Mouse (Mus musculus) adrenal gland, adult 18-20 months (tissue): ENCODE data around the gene Eid1. TPM values are rescaled to one million over a fixed set of nuclear protein-coding genes. Genes with fewer than 3 reads are reported as not detected.

Experiments used
- DNase-seq, 2 experiments: peaks; one replicate each; pipeline ENCODE4 v3.0.0; 2021 to 2022; ENCODE audit warnings: low spot score in 2 of 2
- long read RNA-seq, 2 experiments: library from polyadenylated mRNA; stranded (forward); transcript quantifications; one replicate each; pipeline ENCODE4 v2.0.0; 2021
- total RNA-seq, 2 experiments: library from RNA; stranded (reverse); gene quantifications; 1 replicate in 1 of 2; 2 replicates in 1 of 2; pipeline ENCODE4 v1.2.3; 2021

The Eid1 gene
- total RNA-seq = 100 to 1,000 TPM; 108 to 126 TPM
- long read RNA-seq, experiment 1, transcript Eid1-201 (1 exons, 1,691 nt) = major isoform, 84 of 84 reads
- long read RNA-seq, experiment 1, partial matches to known transcripts = 0 of 84 reads
- long read RNA-seq, experiment 1, other reads (novel, unspliced or antisense) = 0 of 84 reads
- long read RNA-seq, experiment 2, transcript Eid1-201 (1 exons, 1,691 nt) = major isoform, 307 of 307 reads
- long read RNA-seq, experiment 2, partial matches to known transcripts = 0 of 307 reads
- long read RNA-seq, experiment 2, other reads (novel, unspliced or antisense) = 0 of 307 reads

DNA sequence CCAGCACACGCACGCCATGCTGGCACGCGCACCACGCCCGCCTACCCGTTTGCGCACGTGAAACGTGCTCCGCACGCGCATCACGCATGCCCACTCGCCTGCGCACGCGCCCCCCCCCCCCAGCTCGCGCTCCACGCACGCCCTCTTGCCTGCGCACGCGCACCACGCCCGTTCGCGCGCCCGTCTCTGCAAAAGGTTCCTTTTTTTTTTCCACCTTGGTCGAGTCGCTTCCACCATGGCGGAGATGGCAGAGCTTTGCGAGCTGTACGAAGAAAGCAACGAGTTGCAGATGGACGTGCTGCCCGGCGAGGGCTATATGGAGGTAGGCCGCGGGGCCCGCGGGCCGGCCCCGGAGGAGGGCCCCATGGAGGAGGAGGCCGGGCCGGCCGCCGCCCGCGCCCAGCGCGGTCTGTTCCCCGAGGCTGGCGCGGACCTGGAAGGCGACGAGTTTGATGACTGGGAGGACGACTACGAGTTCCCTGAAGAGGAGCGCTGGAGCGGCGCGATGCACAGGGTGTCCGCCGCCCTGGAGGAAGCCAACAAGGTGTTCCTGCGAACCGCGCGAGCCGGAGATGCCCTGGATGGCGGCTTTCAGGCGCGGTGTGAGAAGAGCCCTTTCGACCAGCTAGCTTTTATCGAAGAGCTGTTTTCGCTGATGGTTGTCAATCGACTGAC, at the start of gene Eid1:
Gene Eid1, plus strand, starts transcription at position 139 of the 675 bp plus-strand sequence.
- peak; percentile 78 to 80 for DNase-seq

DNA sequence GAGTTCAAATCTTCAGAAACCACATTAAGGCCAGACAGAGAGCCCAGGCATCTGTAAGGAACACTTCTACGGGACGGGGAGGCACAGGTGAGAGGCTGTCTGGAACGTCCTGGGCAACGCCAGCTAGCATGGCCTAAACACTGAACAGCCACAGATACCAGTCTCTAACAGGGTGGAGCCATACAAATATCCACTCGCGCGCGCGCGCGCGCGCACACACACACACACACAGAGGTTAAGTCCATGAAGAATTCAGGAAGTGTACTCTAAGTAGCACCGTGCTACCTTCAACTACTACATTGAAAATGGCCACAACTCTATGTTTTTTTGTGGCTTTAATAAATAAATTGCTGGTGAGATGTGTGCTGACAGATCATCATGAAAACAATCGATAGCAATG, 49.7 kb upstream of the Eid1 start:
- no peak for DNase-seq

DNA sequence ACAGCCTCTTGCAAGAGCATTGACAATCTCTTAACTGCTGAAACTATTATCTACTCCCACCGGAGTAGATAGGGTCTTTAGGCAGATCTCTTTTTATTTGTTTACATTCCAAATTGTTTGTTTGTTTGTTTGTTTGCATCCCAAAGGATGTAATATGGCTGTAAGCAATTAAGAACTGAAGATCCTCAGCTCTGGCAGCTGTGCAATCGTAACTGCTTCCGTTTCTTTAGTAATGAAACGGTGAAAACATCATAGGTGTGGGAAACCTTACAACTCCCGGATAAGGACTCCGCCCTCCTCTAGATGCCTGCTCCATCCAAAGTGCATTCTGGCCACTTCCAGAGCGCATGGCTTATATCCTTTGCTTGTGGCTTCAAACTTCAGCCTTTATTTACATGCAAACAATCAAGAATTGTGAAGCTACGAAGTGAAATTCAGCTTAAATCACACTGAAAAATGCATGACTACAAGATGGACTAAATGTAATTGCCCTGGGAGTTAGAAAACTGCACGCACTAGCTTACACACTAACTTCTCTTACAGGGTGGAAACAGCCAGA, 48.7 kb upstream of the Eid1 start:
- no peak for DNase-seq

DNA sequence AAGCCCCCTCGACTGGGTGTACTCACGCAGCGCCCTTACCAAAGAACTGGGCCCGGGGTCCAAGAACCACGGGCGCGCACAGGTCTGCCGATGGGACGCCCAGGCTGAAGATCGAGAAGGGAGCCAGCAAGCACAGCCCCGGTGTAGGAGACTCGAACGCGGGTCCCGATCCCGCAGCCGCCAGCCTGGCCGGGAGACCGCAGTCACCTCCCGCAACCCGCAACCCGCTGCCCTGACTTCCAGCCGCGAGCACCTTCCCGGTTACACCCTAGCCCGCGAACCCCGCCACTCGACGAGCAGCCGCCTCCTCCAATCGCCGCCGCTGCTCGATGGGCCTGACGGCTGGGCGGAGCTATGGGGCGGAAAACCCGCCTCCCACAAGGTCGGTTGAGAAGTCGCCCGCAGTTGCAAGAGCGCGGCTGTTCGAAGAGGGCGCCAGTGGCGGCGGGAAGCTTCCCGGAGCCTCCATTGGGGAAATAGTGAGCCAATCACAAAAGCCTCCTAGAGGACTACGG, 48.0 kb upstream of the Eid1 start, which contains the start of gene Cep152:
Gene Cep152, minus strand, starts transcription at position 277 of the 515 bp plus-strand sequence.
- peak; percentile 94 to 96 for DNase-seq

DNA sequence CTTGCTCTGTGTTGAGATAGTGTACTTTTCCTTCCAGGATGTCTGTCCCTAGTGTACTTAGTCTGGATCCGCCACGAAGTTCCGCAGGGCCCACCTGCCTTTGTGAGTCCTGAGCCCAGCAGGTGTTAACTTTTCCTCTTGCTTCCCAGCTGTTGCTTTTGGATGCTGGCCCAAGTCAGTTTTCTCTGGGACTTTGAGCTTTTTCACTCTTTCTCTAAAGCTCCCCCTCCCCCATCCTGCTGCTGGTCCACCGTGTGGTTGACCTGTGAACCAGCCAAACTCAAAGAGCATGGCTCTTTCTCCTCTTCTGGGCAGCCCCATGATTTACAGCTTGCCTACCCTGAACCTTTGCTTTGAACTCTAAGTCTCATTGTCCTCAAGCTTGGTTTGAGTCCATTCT, 46.4 kb upstream of the Eid1 start:
- DNase-seq = no peak

DNA sequence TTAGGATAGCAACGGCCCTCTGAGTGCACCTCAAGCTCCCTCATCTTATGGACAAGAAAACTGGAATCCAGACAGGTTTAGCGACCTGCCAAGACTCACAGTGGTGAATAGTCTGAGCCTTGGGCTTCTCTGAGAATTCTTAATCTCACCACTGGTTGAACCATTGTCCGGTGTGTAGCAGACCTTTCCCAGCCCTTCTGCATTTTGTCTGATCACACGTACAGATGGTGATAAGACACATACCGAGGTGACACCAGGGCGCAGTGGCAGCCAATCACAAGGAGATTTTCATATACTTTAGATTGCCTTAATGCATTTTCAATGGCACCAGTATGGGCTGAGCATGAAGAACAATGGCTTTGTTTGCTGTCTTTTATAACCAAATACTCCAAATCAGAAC, 44.4 kb upstream of the Eid1 start:
- DNase-seq = no peak

DNA sequence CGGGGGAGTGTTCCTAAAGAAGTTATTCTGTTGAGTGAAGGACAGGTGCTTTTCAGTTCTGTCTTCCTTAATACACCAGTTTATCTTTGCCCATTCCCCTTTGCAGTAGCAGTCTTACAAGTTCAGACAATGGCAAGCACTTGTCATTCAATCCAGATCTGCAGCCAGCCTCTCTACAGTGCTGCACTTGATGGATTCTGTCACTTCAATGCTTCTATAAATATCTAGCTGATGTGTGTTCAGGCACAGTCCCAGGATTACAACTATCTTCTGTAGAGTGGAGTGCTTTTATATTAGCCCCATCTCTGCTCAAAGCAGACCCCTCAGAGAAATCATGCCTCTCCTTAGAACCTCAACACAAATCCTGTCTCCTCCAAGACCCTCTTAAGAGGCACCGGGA, 42.9 kb upstream of the Eid1 start:
- no peak for DNase-seq

DNA sequence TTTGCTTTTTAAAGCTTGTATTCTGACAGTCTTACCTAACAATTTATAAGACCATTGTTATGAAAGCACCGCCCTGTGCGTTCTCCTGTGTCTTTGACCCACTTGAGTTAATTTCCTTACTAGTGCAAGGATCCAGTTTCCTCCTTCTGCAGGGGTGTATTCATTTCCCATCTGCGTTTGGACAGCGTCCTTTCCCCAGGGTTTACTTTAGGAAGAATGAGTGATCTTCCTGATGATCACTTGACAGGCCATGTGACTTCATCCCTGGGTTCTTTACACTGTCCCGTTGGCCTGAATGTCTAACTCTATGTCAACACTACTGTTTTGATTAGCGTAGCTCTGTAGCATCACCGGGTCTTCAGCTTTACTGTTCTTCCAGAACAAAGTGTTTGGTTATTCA, 35.6 kb upstream of the Eid1 start:
- DNase-seq = no peak

DNA sequence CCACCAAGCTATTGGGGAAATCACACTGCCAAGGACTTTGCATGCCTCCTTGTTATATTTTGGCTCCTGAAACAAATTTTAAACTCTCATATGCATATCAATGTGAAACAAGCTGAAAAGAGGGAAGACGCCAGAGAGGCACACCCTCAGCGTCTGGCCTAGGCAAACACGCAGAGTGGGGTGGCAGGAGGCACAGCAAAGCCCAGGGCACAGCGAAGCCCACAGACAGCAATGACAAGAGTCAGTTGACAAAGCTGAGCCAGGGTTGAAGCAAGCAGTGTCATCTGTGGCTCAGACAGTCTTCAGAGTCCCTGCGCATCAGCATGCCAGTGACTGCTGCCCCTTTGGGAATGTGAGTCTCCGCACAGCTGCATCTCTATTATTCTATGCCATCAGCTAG, 28.0 kb upstream of the Eid1 start:
- DNase-seq = no peak

DNA sequence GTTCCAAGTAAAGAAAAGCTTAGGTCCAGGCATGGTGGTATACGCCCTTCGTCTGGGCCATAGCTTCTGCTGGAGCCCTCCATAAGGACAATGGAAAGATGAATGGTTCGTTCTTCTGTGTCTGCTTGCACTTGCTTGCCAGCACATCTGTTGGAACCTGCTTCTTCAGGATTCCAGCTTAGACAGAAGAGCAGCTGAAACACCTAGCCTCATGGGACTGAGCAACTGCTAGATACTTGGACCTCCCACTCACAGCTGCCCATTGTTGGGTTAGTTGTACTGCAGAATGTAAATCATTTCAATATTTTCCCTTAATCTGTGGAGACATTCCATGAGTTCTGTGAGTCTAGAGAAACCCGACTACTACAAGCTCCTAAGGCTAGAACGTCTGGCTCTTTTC, 22.9 kb upstream of the Eid1 start:
- DNase-seq = no peak

DNA sequence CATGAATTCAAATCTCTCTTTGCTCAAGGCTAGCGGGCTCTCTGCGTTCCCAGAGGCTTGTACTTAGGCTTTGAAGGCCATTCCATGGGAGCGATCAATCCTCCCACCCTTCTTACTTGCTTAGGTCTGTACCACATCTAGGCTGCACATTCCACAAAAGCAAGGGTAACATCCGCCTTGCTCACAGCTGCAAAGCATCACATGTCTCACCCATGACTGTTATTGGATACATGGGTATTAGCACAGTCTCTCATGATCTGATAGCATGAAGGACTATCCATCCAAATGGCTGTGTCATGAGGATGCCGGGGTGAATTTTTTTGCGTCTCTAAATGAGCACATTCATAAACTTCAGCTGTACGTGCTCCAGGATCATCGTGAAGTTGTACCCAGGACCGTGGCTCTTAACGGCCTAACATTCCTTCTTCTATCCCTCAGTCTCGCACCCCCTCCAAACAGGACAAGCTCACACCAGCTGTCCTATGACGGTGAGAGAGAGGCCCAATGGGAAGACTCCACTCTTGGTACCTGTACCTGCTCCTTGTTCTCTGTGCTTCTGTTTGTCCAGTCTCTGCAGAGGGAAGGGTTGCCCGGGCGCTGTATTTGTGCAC, 22.0 kb upstream of the Eid1 start:
- DNase-seq = no peak

DNA sequence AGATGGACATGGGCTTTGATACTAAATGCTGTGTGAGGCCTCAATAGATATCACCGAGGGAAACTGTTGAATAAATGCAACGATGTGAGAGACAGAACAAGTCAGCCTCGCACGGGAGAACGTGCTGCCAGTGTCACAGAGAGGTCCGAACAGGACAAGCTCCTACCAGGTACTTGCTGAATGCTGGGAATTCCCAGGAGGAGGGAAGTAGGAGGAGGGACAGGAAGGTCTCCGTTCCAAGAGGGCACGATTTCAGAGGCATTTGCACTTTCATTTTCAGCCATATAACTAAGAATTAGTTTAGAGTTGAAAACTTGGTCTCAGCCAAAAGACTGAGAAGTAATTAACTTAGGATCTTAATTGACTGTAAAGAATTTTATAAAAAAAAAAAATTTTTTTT, 21.3 kb upstream of the Eid1 start:
- no peak for DNase-seq

DNA sequence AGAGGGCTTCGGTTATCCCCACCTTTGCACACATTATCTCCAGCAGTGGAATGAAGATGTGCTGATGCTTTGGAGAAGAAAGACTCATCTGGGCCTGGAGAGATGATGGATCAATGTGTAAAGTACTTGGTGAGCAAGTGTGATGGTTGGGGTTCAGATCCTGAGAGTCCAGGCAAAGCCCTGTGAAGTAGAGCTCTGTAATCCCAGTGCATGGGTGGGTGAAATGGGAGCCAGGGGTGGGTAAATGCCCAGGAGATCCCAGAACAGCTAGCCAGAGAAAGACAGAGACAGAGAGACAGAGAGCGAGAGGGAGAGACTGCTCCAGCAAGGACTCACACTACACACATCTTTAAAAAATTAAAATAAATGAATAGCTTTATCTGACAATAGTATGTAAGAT, 19.6 kb upstream of the Eid1 start:
- DNase-seq = no peak

DNA sequence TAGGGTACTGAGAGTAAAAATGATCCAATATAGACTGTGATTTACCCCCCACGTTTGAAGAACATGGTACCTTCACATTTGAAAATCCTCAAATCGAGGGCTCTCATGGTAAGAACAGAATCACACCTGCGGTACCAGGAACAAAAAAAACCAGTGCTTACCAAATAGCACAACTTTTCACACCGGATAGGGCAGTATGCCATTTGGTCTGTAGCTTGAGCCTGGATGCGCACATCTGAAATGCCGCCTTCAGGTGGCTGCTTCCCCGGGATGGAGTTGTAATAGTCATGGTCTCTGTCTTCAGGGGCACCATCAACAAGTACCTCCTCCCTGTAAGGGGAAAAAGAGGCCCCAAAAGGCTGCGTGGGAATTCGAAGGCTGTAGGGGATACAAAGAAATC, 17.5 kb upstream of the Eid1 start:
- DNase-seq = no peak

DNA sequence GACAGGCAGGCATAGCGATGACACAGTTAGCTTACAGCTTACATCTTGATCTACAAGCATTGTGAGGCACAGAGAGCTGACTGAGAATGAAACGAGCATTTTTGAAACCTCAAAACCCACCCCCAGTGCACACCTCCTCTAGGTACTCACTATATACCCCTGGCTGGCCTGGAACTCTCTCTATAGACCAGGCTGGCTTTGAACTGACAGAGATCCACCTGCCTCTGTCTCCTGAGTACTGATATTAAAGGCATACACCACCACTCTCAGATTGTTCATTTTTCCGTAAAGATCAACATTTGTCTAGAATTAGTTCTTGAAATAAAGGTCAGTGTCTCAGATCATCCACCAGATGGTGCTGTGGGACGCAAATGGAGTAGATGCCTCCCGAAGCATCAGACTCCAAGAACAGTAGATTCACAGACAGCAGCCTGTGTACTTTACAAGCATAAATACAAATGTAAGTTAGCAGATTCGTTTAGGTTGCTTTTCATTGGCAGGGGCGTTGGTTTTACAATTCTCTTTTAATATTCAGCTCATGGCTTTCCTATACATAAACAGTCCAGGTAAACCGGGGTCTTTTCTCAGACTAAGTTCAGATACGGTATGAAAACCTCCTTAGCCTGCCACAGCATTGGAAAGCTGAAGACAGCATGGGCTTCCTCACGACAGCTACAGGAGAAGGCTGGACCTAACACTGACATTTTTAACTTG, 12.9 kb upstream of the Eid1 start:
- DNase-seq = peak; percentile 65 to 72

DNA sequence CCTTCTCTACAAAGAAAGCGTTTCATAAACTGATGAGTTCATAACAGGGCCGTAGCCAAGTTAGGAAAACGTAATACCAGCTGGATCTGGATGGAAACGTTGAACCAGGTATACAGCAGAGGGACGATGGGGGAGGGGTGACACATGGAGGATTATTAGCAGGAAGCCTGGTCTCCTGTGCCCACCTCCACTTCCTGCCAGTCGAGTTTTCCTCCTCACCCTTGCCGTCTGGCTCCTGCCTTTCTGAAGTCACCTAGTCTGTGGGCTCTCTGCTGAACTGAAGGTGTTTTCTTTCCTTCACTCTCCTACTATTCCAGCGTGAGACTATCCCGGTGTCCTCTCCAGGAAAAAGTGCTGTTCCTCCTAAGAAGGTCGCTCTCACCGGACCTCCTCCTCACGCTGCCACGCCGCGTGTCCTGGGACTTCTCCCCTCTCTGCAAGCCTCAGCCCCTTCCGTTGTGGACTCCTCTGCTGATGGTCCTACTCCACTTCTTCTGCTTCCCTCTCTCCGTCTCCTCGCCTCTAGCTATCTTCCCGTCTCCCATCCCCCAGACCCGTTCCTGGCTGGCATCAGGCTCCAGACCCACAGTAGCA, 12.3 kb upstream of the Eid1 start:
- DNase-seq = peak in 1 of 2 experiments; percentile 24

DNA sequence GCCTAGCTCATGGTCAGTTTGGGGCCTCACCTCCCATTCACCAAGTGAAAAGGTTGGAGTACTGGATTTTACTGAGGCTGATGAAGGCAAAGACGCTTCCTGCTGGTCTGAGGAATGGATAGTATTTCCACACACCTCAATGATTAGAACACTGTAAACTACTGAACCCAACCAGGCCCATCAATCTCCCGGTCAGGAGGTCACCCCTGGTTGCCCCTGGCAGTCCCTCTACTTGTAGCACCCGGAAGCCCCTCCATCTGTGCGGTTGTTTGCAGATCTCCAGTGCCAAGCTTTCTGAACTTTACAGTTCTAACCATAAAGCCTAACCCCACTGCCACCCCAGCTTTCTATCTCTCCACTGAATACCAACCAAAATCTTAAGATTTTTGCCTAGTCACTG, 11.7 kb upstream of the Eid1 start:
- no peak for DNase-seq

DNA sequence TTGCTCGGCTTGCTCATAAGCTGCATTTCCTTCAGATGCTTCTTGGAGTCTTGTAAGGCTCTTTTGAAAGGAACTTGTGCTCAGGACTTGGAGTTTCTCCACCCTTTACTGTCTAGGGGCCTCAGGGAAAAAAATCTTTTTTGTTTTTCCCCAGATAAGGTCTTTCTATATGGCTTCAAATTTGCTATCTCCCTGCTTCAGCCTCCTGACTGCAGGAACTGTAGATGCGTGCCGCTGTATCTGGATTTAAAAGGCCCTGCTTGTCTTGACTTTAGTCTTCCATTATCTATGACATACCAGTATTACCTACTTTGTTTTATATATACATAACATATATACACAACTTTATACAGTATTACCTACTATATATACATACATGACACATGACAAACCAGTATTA, 10.4 kb upstream of the Eid1 start:
- DNase-seq = no peak

DNA sequence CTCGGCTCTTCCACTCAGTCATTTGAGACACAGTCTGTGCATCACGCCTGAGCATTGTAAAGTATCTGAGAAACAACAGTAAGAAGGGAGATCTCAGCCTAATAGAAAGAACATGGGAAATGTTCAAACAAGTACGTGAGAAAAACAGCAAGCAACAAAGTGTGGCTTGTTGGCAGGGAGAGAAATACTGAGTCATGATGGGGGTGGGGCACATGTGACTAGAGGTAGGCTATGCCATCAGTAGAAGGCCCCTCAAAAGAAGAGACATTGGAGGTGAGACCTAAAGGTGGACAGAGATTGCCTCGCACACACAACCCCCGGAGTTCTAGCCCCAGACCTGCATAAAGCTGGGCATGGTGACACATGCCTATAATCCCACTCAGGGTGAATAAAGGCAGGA, 7.7 kb upstream of the Eid1 start:
- no peak for DNase-seq

DNA sequence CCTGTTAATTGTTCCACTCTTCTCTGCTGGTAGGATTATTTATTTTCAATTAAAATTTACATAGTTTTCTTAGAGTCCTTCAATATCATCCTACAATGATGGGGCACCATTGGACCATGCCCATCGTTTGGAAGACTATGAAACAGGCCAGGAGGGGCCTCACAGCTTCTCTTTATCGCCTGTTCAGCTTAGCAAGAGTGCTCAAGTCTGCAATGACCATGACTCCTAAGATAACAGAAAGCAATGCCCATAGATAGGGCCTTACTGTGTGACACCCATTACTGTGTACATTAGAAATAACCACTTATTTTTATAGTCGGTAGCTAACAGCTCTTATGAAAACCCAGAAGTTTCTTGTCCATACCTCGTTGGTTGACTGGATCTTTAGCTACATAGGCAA, 7.0 kb upstream of the Eid1 start:
- no peak for DNase-seq

DNA sequence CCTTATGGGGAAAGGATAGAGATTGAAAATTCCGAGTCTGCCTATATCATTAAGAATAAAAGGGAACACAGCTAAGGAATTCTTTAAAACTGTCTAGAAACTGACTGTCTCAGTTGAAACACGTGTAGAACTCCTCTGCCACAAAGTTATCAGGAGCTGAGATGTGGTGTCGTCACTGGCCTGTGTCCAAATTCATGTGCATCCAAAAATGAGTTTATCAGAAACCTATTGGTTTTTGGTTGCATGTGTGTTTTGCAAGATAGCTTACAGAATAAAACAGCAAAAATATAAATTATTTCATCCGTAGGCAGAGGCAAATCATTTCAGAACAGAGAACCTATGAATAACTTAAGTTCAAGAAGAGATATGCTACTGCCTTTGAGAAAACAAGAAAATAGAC, 6.2 kb upstream of the Eid1 start:
- no peak for DNase-seq
